Mouse (Mus musculus) myocyte (in vitro differentiated cells): ENCODE data around the gene Adamtsl5. TPM values are rescaled to one million over a fixed set of nuclear protein-coding genes. Genes with fewer than 3 reads are reported as not detected.

Experiments used
- H3K27me3 ChIP-seq: one replicate; pipeline ENCODE4 v1.6.1; 2011; ENCODE audit not compliant: control insufficient read depth, insufficient read depth, insufficient read length
- H3K36me3 ChIP-seq: one replicate; pipeline ENCODE4 v1.6.1; 2011; ENCODE audit not compliant: control insufficient read depth, insufficient read depth
- H3K4me2 ChIP-seq: one replicate; pipeline ENCODE4 v1.6.1; 2011; ENCODE audit warnings: low read depth, control low read depth
- H3K4me3 ChIP-seq: one replicate; pipeline ENCODE4 v1.5.1; 2011; ENCODE audit warnings: mild to moderate bottlenecking, control low read depth, moderate library complexity
- H3K79me2 ChIP-seq: one replicate; pipeline ENCODE4 v1.6.1; 2011; ENCODE audit not compliant: control insufficient read depth, insufficient read depth
- H3ac ChIP-seq: one replicate; pipeline ENCODE4 v1.6.1; 2011; ENCODE audit not compliant: control insufficient read depth, insufficient read length
- CEBPB ChIP-seq: IDR thresholded peaks from 2 replicates; pipeline ENCODE4 v1.6.1; 2011; ENCODE audit warnings: mild to moderate bottlenecking, moderate library complexity; ENCODE audit not compliant: poor library complexity, insufficient read depth, severe bottlenecking
- E2F4 ChIP-seq: IDR thresholded peaks from one replicate; pipeline ENCODE4 v1.6.1; 2011; ENCODE audit warnings: mild to moderate bottlenecking, control low read depth, moderate library complexity; ENCODE audit not compliant: insufficient read depth
- MAX ChIP-seq: IDR thresholded peaks from one replicate; pipeline ENCODE4 v1.6.1; 2011; ENCODE audit warnings: low read depth, mild to moderate bottlenecking, control low read depth
- MYOD1 ChIP-seq, 3 experiments: IDR thresholded peaks; one replicate each; pipeline ENCODE4 v1.6.1; 2011; ENCODE audit warnings: control low read depth in 2 of 3, low read depth in 2 of 3, mild to moderate bottlenecking in 2 of 3, moderate library complexity in 1 of 3; ENCODE audit not compliant: insufficient read length in 2 of 3, control insufficient read depth in 1 of 3
- MYOG ChIP-seq, 3 experiments: IDR thresholded peaks; one replicate each; pipeline ENCODE4 v1.6.1; 2011; ENCODE audit warnings: control low read depth in 2 of 3, low read depth in 2 of 3, mild to moderate bottlenecking in 2 of 3; ENCODE audit not compliant: insufficient read length in 2 of 3, control insufficient read depth in 1 of 3, insufficient read depth in 1 of 3
- POLR2A ChIP-seq: IDR thresholded peaks from one replicate; pipeline ENCODE4 v1.6.1; 2011; ENCODE audit warnings: low read depth, mild to moderate bottlenecking, control low read depth, moderate library complexity; ENCODE audit not compliant: insufficient read length
- POLR2AphosphoS2 ChIP-seq: IDR thresholded peaks from one replicate; pipeline ENCODE4 v1.6.1; 2011; ENCODE audit warnings: low read depth, control low read depth; ENCODE audit not compliant: insufficient read length
- REST ChIP-seq: IDR thresholded peaks from one replicate; pipeline ENCODE4 v1.6.1; 2011; ENCODE audit warnings: mild to moderate bottlenecking, control low read depth, moderate library complexity; ENCODE audit not compliant: insufficient read depth, insufficient read length
- SRF ChIP-seq: IDR thresholded peaks from one replicate; pipeline ENCODE4 v1.6.1; 2011; ENCODE audit warnings: low read depth; ENCODE audit not compliant: control insufficient read depth, insufficient read length
- TCF12 ChIP-seq: IDR thresholded peaks from one replicate; pipeline ENCODE4 v1.6.1; 2011; ENCODE audit warnings: mild to moderate bottlenecking, control low read depth; ENCODE audit not compliant: poor library complexity, insufficient read depth, severe bottlenecking
- TCF3 ChIP-seq: IDR thresholded peaks from one replicate; pipeline ENCODE4 v1.6.1; 2011; ENCODE audit warnings: low read depth, control low read depth; ENCODE audit not compliant: insufficient read length
- USF1 ChIP-seq: IDR thresholded peaks from one replicate; pipeline ENCODE4 v1.6.1; 2011; ENCODE audit warnings: low read depth, mild to moderate bottlenecking, control low read depth, moderate library complexity
- polyA plus RNA-seq: library from polyadenylated mRNA; unstranded; fragments of >200 nt; fragmentation: generic; extraction: Trizol; gene quantifications from one replicate; pipeline ENCODE4 v1.2.1, GENCODE M21; 2012; ENCODE audit warnings: missing spikeins

Adamtsl5 gene
- polyA plus RNA-seq, 1 experiment, result 57.8 TPM

- H3K79me2 ChIP-seq, result peaks cover 22% of the 10 kb centered on the region
- H3K4me2 ChIP-seq, result no peak overlapping the region
- H3ac ChIP-seq, result no peak overlapping the region
- no peak overlapping the region for H3K4me3 ChIP-seq
- H3K36me3 ChIP-seq, result peaks cover 13% of the 10 kb centered on the region
- no peaks in the 10 kb centered on the region for H3K27me3 ChIP-seq
- no peak for TF ChIP-seq REST
- no peak for TF ChIP-seq POLR2A
- TF ChIP-seq MYOD1 (IDR thresholded peaks at IDR 0.05; ENCODE audit: control insufficient read depth in 1 of 3, insufficient read length in 2 of 3, low read depth in 2 of 3), result no peak
- TF ChIP-seq USF1, result no peak
- no peak for TF ChIP-seq SRF
- no peak for TF ChIP-seq MYOG (IDR thresholded peaks at IDR 0.05; ENCODE audit: control insufficient read depth in 1 of 3, insufficient read depth in 1 of 3, insufficient read length in 2 of 3, low read depth in 2 of 3)
- TF ChIP-seq E2F4, result no peak
- no peak for TF ChIP-seq TCF3
- no peak for TF ChIP-seq POLR2AphosphoS2
- TF ChIP-seq MAX, result no peak
- no peak for TF ChIP-seq TCF12
- no peak for TF ChIP-seq CEBPB
Measured at GRCm38 (mm10) chr10:80390697-80391096, 42.5 kb upstream of the Adamtsl5 start.

DNA sequence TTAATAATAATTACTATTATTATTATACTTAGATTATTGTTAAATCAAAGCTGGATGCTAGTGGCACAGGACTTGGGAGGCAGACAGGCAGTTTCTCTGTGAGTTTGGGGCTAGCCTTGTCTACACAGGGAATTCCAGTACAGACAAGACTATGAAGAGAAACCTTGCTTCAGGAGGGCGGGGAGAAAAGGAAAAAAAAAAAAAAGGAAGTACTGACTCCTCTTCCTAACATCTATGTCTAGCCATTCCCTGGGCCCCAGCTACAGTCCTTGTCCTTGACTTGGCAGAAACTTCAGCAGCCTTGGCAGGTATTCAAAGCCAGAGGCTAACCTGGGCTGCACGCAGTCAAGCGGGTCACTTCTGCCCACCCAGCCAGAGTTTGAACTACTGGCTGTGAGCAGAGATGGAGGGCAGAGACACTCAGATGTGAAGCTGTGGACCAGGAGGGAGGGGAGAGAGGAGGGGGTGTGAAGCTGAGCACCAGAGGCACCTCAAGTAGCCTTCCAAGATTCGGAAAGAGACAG lies 41.0 kb upstream of the Adamtsl5 start:
- TF ChIP-seq USF1 (no peak), TCF3 (no peak), REST (no peak), CEBPB (no peak)
- peaks cover 9% of the 10 kb centered on the region for H3K36me3 ChIP-seq
- H3K4me2 ChIP-seq, result no peak overlapping the region
- H3K4me3 ChIP-seq, result no peak overlapping the region
- no peaks in the 10 kb centered on the region for H3K27me3 ChIP-seq
- peaks cover 28% of the 10 kb centered on the region for H3K79me2 ChIP-seq
- H3ac ChIP-seq, result no peak overlapping the region

DNA sequence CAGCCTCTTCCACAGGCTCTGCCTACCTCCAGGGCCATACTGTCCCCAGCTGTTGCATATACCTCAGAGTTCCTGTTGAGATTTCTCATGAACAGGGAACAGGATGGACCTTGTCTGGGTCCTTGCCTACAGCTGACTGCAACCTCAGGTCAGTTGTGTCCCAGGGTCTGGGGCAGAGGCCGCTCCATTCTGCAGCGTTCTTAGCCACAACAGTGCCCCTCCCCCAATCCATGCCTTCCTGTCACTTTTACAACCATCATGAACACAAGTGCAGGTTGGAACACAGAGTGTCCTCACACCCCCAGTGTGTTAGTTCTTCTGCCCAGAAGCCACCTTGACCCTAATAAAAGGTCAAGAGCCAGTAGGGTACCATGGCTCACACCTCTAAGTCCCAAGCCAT lies 40.5 kb upstream of the Adamtsl5 start:
- peaks cover 4% of the 10 kb centered on the region for H3K36me3 ChIP-seq
- H3K79me2 ChIP-seq, result peaks cover 34% of the 10 kb centered on the region
- no peak overlapping the region for H3K4me2 ChIP-seq
- H3K27me3 ChIP-seq, result no peaks in the 10 kb centered on the region
- TF ChIP-seq MYOD1 (IDR thresholded peaks at IDR 0.05; ENCODE audit: control insufficient read depth in 1 of 3, insufficient read length in 2 of 3, low read depth in 2 of 3) (no peak), TCF3 (no peak), MYOG (IDR thresholded peaks at IDR 0.05; ENCODE audit: control insufficient read depth in 1 of 3, insufficient read depth in 1 of 3, insufficient read length in 2 of 3, low read depth in 2 of 3) (no peak), USF1 (no peak), REST (no peak), E2F4 (no peak), TCF12 (no peak), POLR2AphosphoS2 (no peak), MAX (no peak), SRF (no peak), POLR2A (no peak), CEBPB (no peak)
- peak overlapping the region; percentile 100 for H3K4me3 ChIP-seq
- no peak overlapping the region for H3ac ChIP-seq

- Histone ChIP-seq H3K36me3 (no peaks in the 10 kb centered on the region), H3K4me2 (peak within 1 kb of the TSS; percentile 100)
Measured at GRCm38 (mm10) chr10:80387522-80387959, 39.3 kb upstream of the Adamtsl5 start, which contains the start of gene Mex3d. Gene Mex3d (minus strand): TSS chr10:80387659.

More at GRCm38 (mm10) chr10:80387522-80387959, 39.3 kb upstream of the Adamtsl5 start, which contains the start of gene Mex3d:
- Histone ChIP-seq H3K79me2 (peaks cover 46% of the 10 kb centered on the region), H3ac (peak within 1 kb of the TSS; percentile 87), H3K27me3 (no peaks in the 10 kb centered on the region), H3K4me3 (peak within 1 kb of the TSS; percentile 100)
- TF ChIP-seq SRF (no peak), E2F4 (no peak), MAX (no peak), MYOD1 (IDR thresholded peaks at IDR 0.05; ENCODE audit: control insufficient read depth in 1 of 3, insufficient read length in 2 of 3, low read depth in 2 of 3) (peak in 1 of 3 experiments; percentile 66), CEBPB (no peak), MYOG (IDR thresholded peaks at IDR 0.05; ENCODE audit: control insufficient read depth in 1 of 3, insufficient read depth in 1 of 3, insufficient read length in 2 of 3, low read depth in 2 of 3) (no peak), USF1 (peak; percentile 36), TCF3 (no peak), REST (no peak), POLR2AphosphoS2 (peak; percentile 36), POLR2A (peak; percentile 57), TCF12 (no peak)
